ENCODE assay signal across 20 mouse cellular contexts in genomic region chr8:122001339-122002115, GRCm38 (mm10). TPM values are rescaled to one million over a fixed set of nuclear protein-coding genes. Genes with fewer than 3 reads are reported as not detected.
A peak's percentile ranks its signal among the peaks of the same experiment; 100 is the strongest.
DNase-seq lines count a peak whose midpoint lies in the region; ATAC-seq and TF ChIP-seq lines count a peak whose summit lies in the region.
"Had no signal": no experiment of that assay in that cellular context is flagged by ENCODE, and none has a peak within 500 bp of the region (broad histone marks: within the 10 kb centered on the region; RNA-seq: fewer than 3 reads in every experiment).

No protein-coding gene starts in this region.

- in situ Hi-C loops in Patski (cut with MboI; ENCODE audit: low pct_unique_long_range_greater_than_20kb) = no loop called here

- H3K4me2 ChIP-seq in myocyte (ENCODE audit: low read depth) = no peak overlapping the region
- H3K4me2 ChIP-seq: embryonic facial prominence, embryonic 13.5 days; forebrain, embryonic 13.5 days; heart, embryonic 11.5 days; heart, embryonic 15.5 days; hindbrain, embryonic 13.5 days had no signal

- H3K79me2 ChIP-seq in myocyte (ENCODE audit: control insufficient read depth, insufficient read depth) = no peaks in the 10 kb centered on the region

- no peak overlapping the region for H3ac ChIP-seq in myocyte (ENCODE audit: control insufficient read depth, insufficient read length)

- no peak overlapping the region for H3K4me3 ChIP-seq in myocyte
- H3K4me3 ChIP-seq: embryonic facial prominence, embryonic 13.5 days; forebrain, embryonic 13.5 days; heart, adult 2 months; heart, embryonic 15.5 days; hindbrain, embryonic 13.5 days had no signal

- H3K27me3 ChIP-seq in Patski = no peaks in the 10 kb centered on the region
- H3K27me3 ChIP-seq in myocyte (ENCODE audit: control insufficient read depth, insufficient read depth, insufficient read length) = no peaks in the 10 kb centered on the region
- H3K27me3 ChIP-seq: embryonic facial prominence, embryonic 13.5 days; forebrain, embryonic 13.5 days; heart, embryonic 15.5 days; hindbrain, embryonic 13.5 days had no signal

- peaks cover 11% of the 10 kb centered on the region for H3K36me3 ChIP-seq in myocyte (ENCODE audit: control insufficient read depth, insufficient read depth)

- ATAC-seq in Patski = peak; percentile 88
- ATAC-seq: forebrain, embryonic 13.5 days; forebrain, postnatal 0 days had no signal

- POLR2A ChIA-PET in Patski (lab: Charles Lee) = interaction anchor here (0.8 to 1.4 kb wide), 5 partner anchors 11 to 139 kb away, joined by 3 to 4 read pairs (median 4); no protein-coding TSS in a partner anchor

- peak; percentile 64 for DNase-seq in Patski (ENCODE audit: low read depth, low spot score)
- DNase-seq in lung, adult 18-20 months = peak; percentile 62 to 69
- DNase-seq in lung, postnatal 14 days = peak; percentile 30
- DNase-seq in T-cell, adult 2 months (ENCODE audit: low spot score) = no peak
- DNase-seq in spleen, postnatal 10 days (ENCODE audit: low spot score in 2 of 2) = no peak
- DNase-seq: adrenal gland, postnatal 14 days; cerebellum, adult 11-12 months; cerebellum, adult 9-11 months; cerebellum, postnatal 36 days; forebrain, postnatal 0 days; gastrocnemius, postnatal 10 days; heart, adult 2 months; heart, postnatal 14 days had no signal

- TF ChIP-seq POLR2A in myocyte (IDR thresholded peaks at IDR 0.05; ENCODE audit: insufficient read length, low read depth) = no peak

- TF ChIP-seq CTCF in Patski (IDR thresholded peaks at IDR 0.05) = no peak

- CTCF ChIA-PET in Patski (lab: Charles Lee) = interaction anchor here (0.6 to 1.8 kb wide), 9 partner anchors 9 to 230 kb away, joined by 3 to 8 read pairs (median 3); no protein-coding TSS in a partner anchor

TF ChIP-seq in myocyte, 11 proteins besides CTCF, POLR2A, EP300 and RAD21:
- TF ChIP-seq MYOG (IDR thresholded peaks at IDR 0.05; ENCODE audit: control insufficient read depth in 1 of 3, insufficient read depth in 1 of 3, insufficient read length in 2 of 3, low read depth in 2 of 3) = peak in 2 of 3 experiments; percentile 66 to 93
- TF ChIP-seq SRF (IDR thresholded peaks at IDR 0.05; ENCODE audit: control insufficient read depth, insufficient read length, low read depth) = no peak
- TF ChIP-seq TCF12 (IDR thresholded peaks at IDR 0.05; ENCODE audit: insufficient read depth, poor library complexity, severe bottlenecking) = peak; percentile 29
- TF ChIP-seq TCF3 (IDR thresholded peaks at IDR 0.05; ENCODE audit: insufficient read length, low read depth) = peak; percentile 32
- TF ChIP-seq E2F4 (IDR thresholded peaks at IDR 0.05; ENCODE audit: insufficient read depth) = no peak
- TF ChIP-seq USF1 (IDR thresholded peaks at IDR 0.05; ENCODE audit: low read depth) = no peak
- peak in 2 of 3 experiments; percentile 44 to 66 for TF ChIP-seq MYOD1 (IDR thresholded peaks at IDR 0.05; ENCODE audit: control insufficient read depth in 1 of 3, insufficient read length in 2 of 3, low read depth in 2 of 3)

RNA-seq across cellular contexts. Expression of gene Banp, which starts 52.0 kb away (rescaled TPM):
- polyA plus RNA-seq in Patski (2021) (45.2 TPM), myocyte (2012; fragmentation: generic; extraction: Trizol) (30.3 TPM)

RNA-seq across cellular contexts. Expression of gene Car5a, which starts 56.8 kb away (rescaled TPM):
- polyA plus RNA-seq in Patski (2021) (not detected), myocyte (2012; fragmentation: generic; extraction: Trizol) (not detected)
- polyA plus RNA-seq: embryonic facial prominence, embryonic 13.5 days; forebrain, embryonic 13.5 days; gonadal fat pad, adult 2 months; heart, adult 2 months; heart, embryonic 11.5 days; heart, embryonic 15.5 days had no signal

Comparison
In these comparisons a context has a peak if more than half of its experiments do, and no peak if none do; other contexts are left out.
1. DNase-seq: peak in Patski (single experiment), lung, adult 18-20 months (2 of 2) and lung, postnatal 14 days (single experiment); none in T-cell, adult 2 months (single experiment) and spleen, postnatal 10 days (0 of 2).